Mouse (Mus musculus) Muller cell, postnatal 12 days (primary cell): Measurements from ENCODE around the gene Ddi1.
"Not testable (repeated sequence)": the region's sequence is repeated elsewhere in the genome, so short reads cannot be mapped to it uniquely, and the experiment has no call there.

Source experiments
- DNase-seq: peaks from one replicate; pipeline ENCODE4 v3.0.0-alpha.2; 2015; ENCODE audit errors: inconsistent ontology term

Gene Ddi1

GRCm38 (mm10) chr9:6269796-6270280 lies at the start of gene Ddi1:
Ddi1 (minus strand) TSS chr9:6269846.
- DNase-seq: peak; percentile 48

- DNase-seq: no peak
Measured at GRCm38 (mm10) chr9:6317114-6317513, 47.5 kb upstream of the Ddi1 start.

GRCm38 (mm10) chr9:6305847-6306246 lies 36.2 kb upstream of the Ddi1 start:
- DNase-seq: no peak

- no peak for DNase-seq
Measured at GRCm38 (mm10) chr9:6304590-6304989, 34.9 kb upstream of the Ddi1 start.

- DNase-seq: no peak
Measured at GRCm38 (mm10) chr9:6302050-6302449, 32.4 kb upstream of the Ddi1 start.

GRCm38 (mm10) chr9:6298547-6298946 lies 28.9 kb upstream of the Ddi1 start:
- peak; percentile 74 for DNase-seq

- DNase-seq: no peak
Measured at GRCm38 (mm10) chr9:6289211-6289696, 19.6 kb upstream of the Ddi1 start.

GRCm38 (mm10) chr9:6286770-6287169 lies 17.1 kb upstream of the Ddi1 start:
- DNase-seq: peak; percentile 45

- DNase-seq: no peak
Measured at GRCm38 (mm10) chr9:6277526-6277925, 7.9 kb upstream of the Ddi1 start.

GRCm38 (mm10) chr9:6276395-6276794 lies 6.7 kb upstream of the Ddi1 start:
- DNase-seq: no peak

- DNase-seq: peak; percentile 21
Measured at GRCm38 (mm10) chr9:6264820-6265219, 4.8 kb downstream of the Ddi1 start.

GRCm38 (mm10) chr9:6257072-6257471 lies 12.6 kb downstream of the Ddi1 start:
- DNase-seq: peak; percentile 82

- no peak for DNase-seq
Measured at GRCm38 (mm10) chr9:6251990-6252389, 17.7 kb downstream of the Ddi1 start.

GRCm38 (mm10) chr9:6250320-6250719 lies 19.3 kb downstream of the Ddi1 start:
- DNase-seq: peak; percentile 13

- not testable (repeated sequence) for DNase-seq
Measured at GRCm38 (mm10) chr9:6235982-6236381, 33.7 kb downstream of the Ddi1 start.

- DNase-seq: no peak
Measured at GRCm38 (mm10) chr9:6217505-6217904, 52.1 kb downstream of the Ddi1 start.

GRCm38 (mm10) chr9:6212862-6213261 lies 56.8 kb downstream of the Ddi1 start:
- DNase-seq: no peak
